Mouse (Mus musculus) cortical plate, adult 2 months (tissue): ENCODE measurements at regions not wholly inside any gene's neighbourhood (a gene's known extent, or its start where the extent isn't known, plus 50 kb on each side); places are given as distances from the start of the nearest gene placed in this dataset.

Source experiments
- H3K27ac ChIP-seq: fragments of 200-500 bp; 2 replicates; pipeline ENCODE4 v1.5.1; 2012; ENCODE audit warnings: low read length, control low read depth, inconsistent platforms; ENCODE audit not compliant: insufficient read depth
- H3K4me1 ChIP-seq: fragments of 200-500 bp; 2 replicates; pipeline ENCODE4 v1.6.1; 2011; ENCODE audit warnings: low read length; ENCODE audit not compliant: control insufficient read depth, insufficient read depth
- H3K4me3 ChIP-seq: fragments of 200-500 bp; 2 replicates; pipeline ENCODE4 v1.5.1; 2011; ENCODE audit warnings: mild to moderate bottlenecking, low read length, control low read depth; ENCODE audit not compliant: insufficient read depth
- CTCF ChIP-seq: fragments of 200-500 bp; IDR thresholded peaks from 2 replicates; pipeline ENCODE4 v1.5.1; 2011; ENCODE audit warnings: mild to moderate bottlenecking, control low read depth, low read length; ENCODE audit not compliant: insufficient read depth; ENCODE audit errors: extremely low read depth
- POLR2A ChIP-seq: fragments of 200-500 bp; IDR thresholded peaks from 2 replicates; pipeline ENCODE4 v1.6.1; 2011; ENCODE audit warnings: mild to moderate bottlenecking, low read length, control low read depth; ENCODE audit not compliant: insufficient read depth; ENCODE audit errors: extremely low read depth

GRCm38 (mm10) chr8:109232281-109233234 lies 261.3 kb upstream of the Pmfbp1 start:
- no peak overlapping the region for H3K27ac ChIP-seq
- no peaks in the 10 kb centered on the region; the same call in 1 of the 2 replicates for H3K4me1 ChIP-seq
- no peak overlapping the region for H3K4me3 ChIP-seq
- no peak for TF ChIP-seq POLR2A
- no peak for TF ChIP-seq CTCF

GRCm38 (mm10) chr8:109245526-109245925 lies 248.3 kb upstream of the Pmfbp1 start:
- Histone ChIP-seq H3K4me1 (no peaks in the 10 kb centered on the region), H3K27ac (no peak overlapping the region), H3K4me3 (no peak overlapping the region; the same call in 1 of the 2 replicates)
- TF ChIP-seq CTCF (no peak), POLR2A (no peak)

- TF ChIP-seq CTCF (peak; percentile 20; the same call in 1 of the 2 replicates), POLR2A (no peak)
- Histone ChIP-seq H3K4me1 (no peaks in the 10 kb centered on the region), H3K4me3 (peak overlapping the region; percentile 45), H3K27ac (peak overlapping the region; percentile 56; the same call in 1 of the 2 replicates)
Measured at GRCm38 (mm10) chr8:109247875-109248274, 246.0 kb upstream of the Pmfbp1 start.

- TF ChIP-seq CTCF (no peak), POLR2A (no peak)
- Histone ChIP-seq H3K4me1 (no peaks in the 10 kb centered on the region), H3K27ac (peak overlapping the region; percentile 56; the same call in 1 of the 2 replicates), H3K4me3 (peak overlapping the region; percentile 45)
Measured at GRCm38 (mm10) chr8:109248356-109248755, 245.5 kb upstream of the Pmfbp1 start.

- no peaks in the 10 kb centered on the region for H3K4me1 ChIP-seq
- no peak overlapping the region for H3K27ac ChIP-seq
- peak overlapping the region; percentile 45 for H3K4me3 ChIP-seq
- no peak for TF ChIP-seq POLR2A
- no peak for TF ChIP-seq CTCF
Measured at GRCm38 (mm10) chr8:109249256-109249655, 244.6 kb upstream of the Pmfbp1 start.

- H3K4me1 ChIP-seq, result no peaks in the 10 kb centered on the region
- no peak for TF ChIP-seq CTCF
- no peak for TF ChIP-seq POLR2A
- H3K4me3 ChIP-seq, result peak overlapping the region; percentile 45
- H3K27ac ChIP-seq, result peak overlapping the region; percentile 84
Measured at GRCm38 (mm10) chr8:109249691-109250090, 244.1 kb upstream of the Pmfbp1 start.

GRCm38 (mm10) chr8:109250551-109250950 lies 243.3 kb upstream of the Pmfbp1 start:
- Histone ChIP-seq H3K4me3 (peak overlapping the region; percentile 45), H3K27ac (peak overlapping the region; percentile 84), H3K4me1 (no peaks in the 10 kb centered on the region)
- TF ChIP-seq CTCF (no peak), POLR2A (no peak)

GRCm38 (mm10) chr8:109251360-109251798 lies 242.4 kb upstream of the Pmfbp1 start:
- Histone ChIP-seq H3K27ac (no peak overlapping the region), H3K4me1 (no peaks in the 10 kb centered on the region), H3K4me3 (peak overlapping the region; percentile 45)
- TF ChIP-seq POLR2A (no peak), CTCF (no peak)

GRCm38 (mm10) chr8:109252404-109252803 lies 241.4 kb upstream of the Pmfbp1 start:
- Histone ChIP-seq H3K4me3 (no peak overlapping the region), H3K27ac (no peak overlapping the region), H3K4me1 (no peaks in the 10 kb centered on the region)
- TF ChIP-seq POLR2A (no peak), CTCF (no peak)

GRCm38 (mm10) chr8:109279129-109279528 lies 214.7 kb upstream of the Pmfbp1 start:
- Histone ChIP-seq H3K4me1 (no peaks in the 10 kb centered on the region), H3K4me3 (no peak overlapping the region), H3K27ac (no peak overlapping the region)
- TF ChIP-seq POLR2A, result no peak
- TF ChIP-seq CTCF, result peak; percentile 55
